Mouse (Mus musculus) embryonic facial prominence, embryonic 14.5 days (tissue): ENCODE measurements around the gene Hells. TPM values are rescaled to one million over a fixed set of nuclear protein-coding genes. Genes with fewer than 3 reads are reported as not detected.
A peak's percentile ranks its signal among the peaks of the same experiment; 100 is the strongest.

Experiments used
- ATAC-seq: fragments of 200-750 bp; cut with Nextera tagmentation; 2 replicates; pipeline ENCODE4 v1.8.0; 2017; ENCODE audit warnings: low read depth, moderate number of reproducible peaks, moderate TSS enrichment
- DNase-seq: peaks from one replicate; pipeline ENCODE4 v3.0.0-alpha.2; 2015; ENCODE audit warnings: low spot score
- H3K27ac ChIP-seq: fragments of 300-500 bp; sonication (generic); replicated peaks from 2 replicates; pipeline ENCODE4 v1.5.1; 2014; ENCODE audit warnings: low read depth, mild to moderate bottlenecking, low read length, moderate library complexity
- H3K27me3 ChIP-seq: fragments of 300-500 bp; sonication (generic); replicated peaks from 2 replicates; pipeline ENCODE4 v1.6.1; 2014; ENCODE audit warnings: low read length; ENCODE audit not compliant: control insufficient read depth, insufficient read depth
- H3K36me3 ChIP-seq: fragments of 300-500 bp; sonication (generic); 2 replicates; pipeline ENCODE4 v1.6.1; 2014; ENCODE audit warnings: low read length, mixed read lengths; ENCODE audit not compliant: control insufficient read depth, insufficient read depth
- H3K4me1 ChIP-seq: fragments of 300-500 bp; sonication (generic); 2 replicates; pipeline ENCODE4 v1.6.1; 2014; ENCODE audit warnings: antibody characterized with exemption, low read length; ENCODE audit not compliant: control insufficient read depth, insufficient read depth
- H3K4me2 ChIP-seq: fragments of 300-500 bp; sonication (generic); 2 replicates; pipeline ENCODE4 v1.6.1; 2014; ENCODE audit warnings: low read depth, mild to moderate bottlenecking, low read length, moderate library complexity, mixed read lengths
- H3K4me3 ChIP-seq: fragments of 300-500 bp; sonication (generic); 2 replicates; pipeline ENCODE4 v1.5.1; 2014; ENCODE audit warnings: low read depth, mild to moderate bottlenecking, low read length
- H3K9ac ChIP-seq: fragments of 300-500 bp; sonication (generic); 2 replicates; pipeline ENCODE4 v1.6.1; 2014; ENCODE audit warnings: low read depth, mild to moderate bottlenecking, low read length, moderate library complexity, mixed read lengths
- H3K9me3 ChIP-seq: fragments of 300-500 bp; sonication (generic); 2 replicates; pipeline ENCODE4 v1.6.1; 2016; ENCODE audit warnings: low read length; ENCODE audit not compliant: control insufficient read depth
- WGBS: fragments of 180-500 bp; shearing (Covaris S2); extraction: QIAGEN DNeasy Blood & Tissue Kit; methylation state at CpG from one replicate; pipeline ENCODE4 v1.1.7; 2014; 5-methylcytosine and 5-hydroxymethylcytosine counted together
- polyA plus RNA-seq: library from polyadenylated mRNA; unstranded; fragments of >200 nt; fragmentation: Nextera tagmentation; extraction: Ambion mirVana; gene quantifications from 2 replicates; pipeline ENCODE4 v1.2.1, GENCODE M21; 2014

The Hells gene
- polyA plus RNA-seq, result 35.4 and 39.3 TPM in 2 replicates

- Histone ChIP-seq H3K9me3 (no peaks in the 10 kb centered on the region), H3K9ac (peak within 1 kb of the TSS; percentile 97), H3K27ac (peak within 1 kb of the TSS; percentile 80), H3K4me3 (peak within 1 kb of the TSS; percentile 86), H3K36me3 (peaks cover 14% of the 10 kb centered on the region), H3K27me3 (no peaks in the 10 kb centered on the region), H3K4me1 (peaks cover 7% of the 10 kb centered on the region), H3K4me2 (peak within 1 kb of the TSS; percentile 88)
- DNase-seq, result peak; percentile 95
- ATAC-seq, result peak; percentile 95
- WGBS, result under 1% methylated on average over 37 of the region's 76 CpGs
Measured at GRCm38 (mm10) chr19:38930788-38931565, at the start of gene Hells. TSS of gene Hells (plus strand) at chr19:38930915.

GRCm38 (mm10) chr19:38901146-38902135 lies 29.3 kb upstream of the Hells start:
- no peak; the same call in 1 of the 2 replicates for ATAC-seq

DNA sequence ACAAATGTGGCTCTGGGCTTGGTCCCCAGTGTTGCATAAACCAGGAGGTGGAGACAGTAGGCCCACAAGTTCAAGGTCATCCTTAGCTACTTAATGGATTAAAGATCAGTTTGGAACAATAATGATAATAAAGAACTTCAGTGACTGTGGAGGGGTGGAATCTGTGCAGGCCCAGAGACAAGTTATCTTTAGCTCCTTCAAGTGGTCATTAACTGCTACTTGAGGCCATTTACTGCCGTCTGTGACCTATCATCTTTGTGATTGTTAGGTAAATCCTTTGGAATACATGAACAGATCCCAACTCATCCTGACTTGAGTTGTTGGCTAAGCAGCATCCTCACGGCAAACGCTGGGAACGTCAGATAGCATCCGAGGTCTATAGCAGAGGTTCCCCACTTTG lies 28.2 kb upstream of the Hells start:
- no peaks in the 10 kb centered on the region for H3K9me3 ChIP-seq
- H3K9ac ChIP-seq, result no peak overlapping the region
- ATAC-seq (no peak), DNase-seq (no peak)
- WGBS, result 90% methylated on average over 5 of the region's 5 CpGs
- H3K4me2 ChIP-seq, result no peak overlapping the region
- no peak overlapping the region for H3K4me3 ChIP-seq
- H3K4me1 ChIP-seq, result no peaks in the 10 kb centered on the region
- 0 out of 2 replicates have a peak, but pooled peaks cover 7% of the 10 kb centered on the region for H3K36me3 ChIP-seq
- H3K27me3 ChIP-seq, result no peaks in the 10 kb centered on the region
- no peak overlapping the region for H3K27ac ChIP-seq

More at GRCm38 (mm10) chr19:38901146-38902135, 29.3 kb upstream of the Hells start:
- 0 out of 2 replicates have a peak, but pooled peaks cover 7% of the 10 kb centered on the region for H3K36me3 ChIP-seq
- H3K4me3 ChIP-seq, result no peak overlapping the region
- H3K9ac ChIP-seq, result no peak overlapping the region
- DNase-seq, result peak; percentile 60
- no peaks in the 10 kb centered on the region for H3K4me1 ChIP-seq
- 61% methylated on average over 12 of the region's 12 CpGs for WGBS
- no peak overlapping the region for H3K27ac ChIP-seq
- no peaks in the 10 kb centered on the region for H3K27me3 ChIP-seq
- no peak overlapping the region for H3K4me2 ChIP-seq
- no peaks in the 10 kb centered on the region for H3K9me3 ChIP-seq

GRCm38 (mm10) chr19:38913786-38914185 lies 16.9 kb upstream of the Hells start:
- Histone ChIP-seq H3K27ac (no peak overlapping the region), H3K9me3 (no peaks in the 10 kb centered on the region), H3K4me1 (no peaks in the 10 kb centered on the region), H3K27me3 (no peaks in the 10 kb centered on the region), H3K4me3 (no peak overlapping the region), H3K9ac (no peak overlapping the region), H3K36me3 (peaks cover 47% of the 10 kb centered on the region), H3K4me2 (no peak overlapping the region)
- WGBS, result 94% methylated on average over 9 of the region's 9 CpGs
- DNase-seq (no peak), ATAC-seq (no peak)

GRCm38 (mm10) chr19:38914926-38915325 lies 15.8 kb upstream of the Hells start:
- H3K4me2 ChIP-seq, result no peak overlapping the region
- no peak overlapping the region for H3K9ac ChIP-seq
- H3K27ac ChIP-seq, result no peak overlapping the region
- H3K9me3 ChIP-seq, result no peaks in the 10 kb centered on the region
- ATAC-seq, result no peak
- H3K27me3 ChIP-seq, result no peaks in the 10 kb centered on the region
- DNase-seq, result no peak
- no peak overlapping the region for H3K4me3 ChIP-seq
- no peaks in the 10 kb centered on the region for H3K4me1 ChIP-seq
- 92% methylated on average over 15 of the region's 15 CpGs for WGBS
- H3K36me3 ChIP-seq, result peaks cover 49% of the 10 kb centered on the region

DNA sequence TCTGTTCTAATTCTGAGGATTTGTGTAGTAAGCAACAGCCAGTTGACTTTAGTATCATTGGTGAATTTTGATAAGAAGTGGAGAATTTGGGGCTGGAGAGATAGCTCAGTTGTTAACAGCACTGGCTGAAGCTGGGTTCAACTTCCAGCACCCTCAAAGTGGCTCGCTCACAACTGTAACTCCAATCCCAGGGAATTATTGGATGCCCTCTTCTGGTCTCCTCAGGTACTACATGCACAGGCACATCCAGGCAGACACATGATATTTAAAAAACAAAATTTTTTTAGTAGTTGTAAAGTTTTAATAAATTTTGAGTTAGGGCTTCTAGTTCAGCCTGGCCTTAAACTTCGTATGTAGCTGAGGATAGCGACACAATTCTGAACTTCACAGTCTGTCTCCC lies 15.0 kb upstream of the Hells start:
- Histone ChIP-seq H3K9ac (no peak overlapping the region), H3K4me3 (no peak overlapping the region), H3K9me3 (no peaks in the 10 kb centered on the region), H3K27me3 (no peaks in the 10 kb centered on the region), H3K4me2 (no peak overlapping the region), H3K4me1 (no peaks in the 10 kb centered on the region), H3K27ac (no peak overlapping the region), H3K36me3 (peaks cover 47% of the 10 kb centered on the region)
- WGBS, result 53% methylated on average over 3 of the region's 3 CpGs
- peak; percentile 15 for DNase-seq
- no peak for ATAC-seq

DNA sequence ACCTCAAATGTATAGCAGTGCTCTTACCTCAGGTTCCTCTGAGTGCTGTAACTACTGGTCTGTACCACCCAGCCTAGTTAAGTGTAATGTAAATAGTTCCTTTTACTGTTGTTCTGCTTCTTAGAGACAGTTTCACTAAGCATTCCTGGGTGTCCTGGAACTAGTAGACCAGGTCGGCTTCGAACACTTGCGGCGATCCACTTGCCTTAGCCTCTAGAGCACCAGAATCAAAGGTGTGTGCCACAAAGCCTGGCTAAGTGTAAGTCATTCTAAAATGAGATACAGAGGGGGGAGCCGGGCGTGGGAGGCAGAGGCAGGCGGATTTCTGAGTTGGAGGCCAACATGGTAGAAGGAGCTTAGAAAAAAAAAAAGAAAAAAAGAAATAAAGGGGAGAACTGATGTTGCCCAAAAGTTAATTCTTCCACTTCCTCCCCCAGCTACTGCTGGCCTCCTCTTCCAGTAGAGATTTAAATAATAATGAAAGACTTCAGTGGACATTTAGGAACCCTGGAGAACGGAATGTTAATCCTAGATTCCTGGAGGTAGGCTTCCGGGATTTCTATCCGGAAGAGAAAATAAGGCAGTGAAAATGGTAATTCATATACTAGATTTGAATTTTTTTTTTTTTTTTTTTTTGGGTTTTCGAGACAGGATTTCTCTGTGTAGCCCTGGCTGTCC lies 2.1 kb upstream of the Hells start:
- no peak for ATAC-seq
- H3K4me3 ChIP-seq, result no peak overlapping the region
- DNase-seq, result no peak
- H3K9me3 ChIP-seq, result no peaks in the 10 kb centered on the region
- peaks cover 7% of the 10 kb centered on the region for H3K4me1 ChIP-seq
- H3K36me3 ChIP-seq, result no peaks in the 10 kb centered on the region
- H3K4me2 ChIP-seq, result no peak overlapping the region
- WGBS, result 98% methylated on average over 10 of the region's 11 CpGs
- H3K27ac ChIP-seq, result no peak overlapping the region
- no peak overlapping the region for H3K9ac ChIP-seq
- no peaks in the 10 kb centered on the region for H3K27me3 ChIP-seq
